Mouse (Mus musculus): Measurements from ENCODE around the gene Zar1.

- TF ChIP-seq CHD2 (IDR thresholded peaks at IDR 0.05; ENCODE audit: low read depth, low read length) (no peak), MAFK (IDR thresholded peaks at IDR 0.05; ENCODE audit: insufficient read depth, low read depth, low read length) (no peak)
Observed at GRCm38 (mm10) chr5:72603138-72603537, 22.1 kb upstream of the Zar1 start.

Measured in ES-E14 (cell line).